Mouse (Mus musculus) MEL (cell line): ENCODE measurements around the gene Zfp598.

Source experiments
- CTCF ChIP-seq, 3 experiments: IDR thresholded peaks in 2 of 3; conservative IDR thresholded peaks in 1 of 3; 2 replicates each; pipeline ENCODE4 v1.5.1; 2011 to 2012; ENCODE audit warnings: low read length in 3 of 3, low read depth in 2 of 3, mild to moderate bottlenecking in 2 of 3, improper control_type of control experiment in 1 of 3, inconsistent platforms in 1 of 3, mixed read lengths in 1 of 3, moderate library complexity in 1 of 3; ENCODE audit not compliant: control insufficient read depth in 1 of 3, insufficient read depth in 1 of 3, poor library complexity in 1 of 3, severe bottlenecking in 1 of 3
- EP300 ChIP-seq, 2 experiments: IDR thresholded peaks; 2 replicates each; pipeline ENCODE4 v1.6.1; 2011; ENCODE audit warnings: improper control_type of control experiment in 2 of 2, low read length in 2 of 2, low read depth in 1 of 2, mild to moderate bottlenecking in 1 of 2
- ETS1 ChIP-seq: IDR thresholded peaks from 2 replicates; pipeline ENCODE4 v1.6.1; 2012; ENCODE audit warnings: low read depth, mild to moderate bottlenecking, inconsistent platforms, low read length, improper control_type of control experiment, moderate library complexity
- MAX ChIP-seq: IDR thresholded peaks from 2 replicates; pipeline ENCODE4 v1.6.1; 2011; ENCODE audit warnings: low read length, improper control_type of control experiment
- MAZ ChIP-seq: IDR thresholded peaks from 2 replicates; pipeline ENCODE4 v1.6.1; 2012; ENCODE audit warnings: low read depth, mild to moderate bottlenecking, inconsistent platforms, low read length, improper control_type of control experiment
- POLR2A ChIP-seq, 2 experiments: IDR thresholded peaks; 2 replicates each; pipeline ENCODE4 v1.6.1; 2011 to 2012; ENCODE audit warnings: low read length in 2 of 2, mild to moderate bottlenecking in 2 of 2, control low read depth in 1 of 2, improper control_type of control experiment in 1 of 2, low read depth in 1 of 2, moderate library complexity in 1 of 2; ENCODE audit not compliant: control insufficient read depth in 1 of 2, insufficient read depth in 1 of 2, poor library complexity in 1 of 2
- TAL1 ChIP-seq: IDR thresholded peaks from 2 replicates; pipeline ENCODE4 v1.6.1; 2012; ENCODE audit warnings: mild to moderate bottlenecking, inconsistent platforms, low read length, moderate library complexity, mixed read lengths
- TBP ChIP-seq: IDR thresholded peaks from 2 replicates; pipeline ENCODE4 v1.8.0; 2011; ENCODE audit warnings: low read depth, low read length, improper control_type of control experiment
- USF1 ChIP-seq: IDR thresholded peaks from 2 replicates; pipeline ENCODE4 v1.6.1; 2014; ENCODE audit warnings: low read depth, mild to moderate bottlenecking, inconsistent platforms, low read length, improper control_type of control experiment, moderate library complexity
- ZC3H11A ChIP-seq: IDR thresholded peaks from 2 replicates; pipeline ENCODE4 v1.6.1; 2012; ENCODE audit warnings: low read depth, mild to moderate bottlenecking, inconsistent platforms, low read length, improper control_type of control experiment
- ZMIZ1 ChIP-seq: IDR thresholded peaks from 2 replicates; pipeline ENCODE4 v1.6.1; 2012; ENCODE audit warnings: low read depth, mild to moderate bottlenecking, inconsistent platforms, low read length, improper control_type of control experiment, moderate library complexity
- ZNF384 ChIP-seq: IDR thresholded peaks from 2 replicates; pipeline ENCODE4 v1.6.1; 2012; ENCODE audit warnings: low read depth, mild to moderate bottlenecking, inconsistent platforms, low read length, improper control_type of control experiment

- TF ChIP-seq MAX = peak; percentile 5; the same call in 1 of the 2 replicates
- no peak for TF ChIP-seq CTCF (IDR thresholded peaks at IDR 0.05 in 2 of 3, conservative IDR thresholded peaks at IDR 0.05 in 1 of 3; ENCODE audit: control insufficient read depth in 1 of 3, insufficient read depth in 1 of 3, low read depth in 2 of 3, low read length in 3 of 3, poor library complexity in 1 of 3, severe bottlenecking in 1 of 3)
- TF ChIP-seq POLR2A (IDR thresholded peaks at IDR 0.05; ENCODE audit: control insufficient read depth in 1 of 2, insufficient read depth in 1 of 2, low read depth in 1 of 2, low read length in 2 of 2, poor library complexity in 1 of 2) = peak; percentile 24 to 79; a peak in 3 of 4 replicates
- no peak for TF ChIP-seq ETS1
- no peak for TF ChIP-seq TAL1
- no peak for TF ChIP-seq ZC3H11A
- 0 out of 2 replicates have a peak, but pooled peaks have one; percentile 28 for TF ChIP-seq TBP
- peak; percentile 79 for TF ChIP-seq ZMIZ1
- no peak for TF ChIP-seq ZNF384
- TF ChIP-seq USF1 = no peak
- no peak for TF ChIP-seq EP300 (IDR thresholded peaks at IDR 0.05; ENCODE audit: low read depth in 1 of 2, low read length in 2 of 2)
- TF ChIP-seq MAZ = no peak
Observed at GRCm38 (mm10) chr17:24722220-24722924, 52.9 kb downstream of the Zfp598 start.
